Mouse (Mus musculus) heart, postnatal 0 days (tissue): ENCODE measurements at regions not wholly inside any gene's neighbourhood (a gene's known extent, or its start where the extent isn't known, plus 50 kb on each side); places are given as distances from the start of the nearest gene placed in this dataset.

Experiments used
- CTCF ChIP-seq: IDR thresholded peaks from 2 replicates; pipeline ENCODE4 v1.5.1; 2016; ENCODE audit warnings: antibody characterized with exemption, control low read depth, low read depth
- EP300 ChIP-seq: IDR thresholded peaks from 2 replicates; pipeline ENCODE4 v1.6.1; 2016; ENCODE audit warnings: antibody characterized with exemption, low read depth

DNA sequence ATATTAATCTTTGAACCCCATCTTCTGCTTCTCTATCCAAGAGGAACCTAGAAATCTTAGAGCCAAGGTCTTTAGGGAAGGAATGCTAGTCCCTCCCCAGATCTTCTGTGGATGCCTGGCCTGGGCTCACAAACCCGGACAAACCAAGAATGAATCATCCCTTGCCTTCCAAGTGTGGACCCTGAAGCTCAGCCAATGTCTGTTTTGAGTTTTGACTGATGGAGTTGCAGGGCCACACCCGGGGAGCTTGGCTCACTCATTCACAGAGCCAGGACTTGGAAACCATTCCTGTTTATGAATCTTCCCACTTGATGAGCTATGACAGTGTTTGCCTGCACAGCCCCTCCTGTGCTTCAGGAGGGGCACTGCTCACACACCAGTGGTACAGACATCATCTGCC lies 230.4 kb downstream of the Lpin1 start:
- no peak for TF ChIP-seq CTCF
- no peak for TF ChIP-seq EP300
